Mouse (Mus musculus) kidney, adult 2 months (tissue): ENCODE measurements at regions not wholly inside any gene's neighbourhood (a gene's known extent, or its start where the extent isn't known, plus 50 kb on each side); places are given as distances from the start of the nearest gene placed in this dataset.

Source experiments
- DNase-seq: peaks from one replicate; pipeline ENCODE4 v3.0.0; 2021
- H3K27ac ChIP-seq: fragments of 200-500 bp; 2 replicates; pipeline ENCODE4 v1.5.1; 2012; ENCODE audit warnings: low read depth, low read length, control low read depth, inconsistent platforms; ENCODE audit not compliant: insufficient read depth
- H3K27me3 ChIP-seq: fragments of 200-500 bp; replicated peaks from 2 replicates; pipeline ENCODE4 v1.6.1; 2012; ENCODE audit warnings: mild to moderate bottlenecking, moderate library complexity, low read length, inconsistent platforms; ENCODE audit not compliant: control insufficient read depth, insufficient read depth
- H3K36me3 ChIP-seq: fragments of 200-500 bp; 2 replicates; pipeline ENCODE4 v1.6.1; 2012; ENCODE audit warnings: mild to moderate bottlenecking, moderate library complexity, low read length, inconsistent platforms; ENCODE audit not compliant: control insufficient read depth, insufficient read depth
- H3K4me1 ChIP-seq: fragments of 200-500 bp; 2 replicates; pipeline ENCODE4 v1.6.1; 2011; ENCODE audit warnings: low read length; ENCODE audit not compliant: control insufficient read depth, insufficient read depth
- H3K4me3 ChIP-seq: fragments of 200-500 bp; 2 replicates; pipeline ENCODE4 v1.5.1; 2011; ENCODE audit warnings: mild to moderate bottlenecking, low read depth, low read length, control low read depth; ENCODE audit not compliant: insufficient read depth
- CTCF ChIP-seq: fragments of 200-500 bp; conservative IDR thresholded peaks from 2 replicates; pipeline ENCODE4 v1.5.1; 2011; ENCODE audit warnings: low read depth, mild to moderate bottlenecking, control low read depth, low read length, moderate library complexity, mixed read lengths; ENCODE audit not compliant: insufficient read depth, insufficient read length
- POLR2A ChIP-seq: fragments of 200-500 bp; IDR thresholded peaks from one replicate; pipeline ENCODE4 v1.6.1; 2011; ENCODE audit warnings: low read depth, low read length, control low read depth
- WGBS: fragments of 180-500 bp; shearing (Covaris S2); methylation state at CpG from one replicate; pipeline ENCODE4 v1.1.7; 2018; 5-methylcytosine and 5-hydroxymethylcytosine counted together

DNA sequence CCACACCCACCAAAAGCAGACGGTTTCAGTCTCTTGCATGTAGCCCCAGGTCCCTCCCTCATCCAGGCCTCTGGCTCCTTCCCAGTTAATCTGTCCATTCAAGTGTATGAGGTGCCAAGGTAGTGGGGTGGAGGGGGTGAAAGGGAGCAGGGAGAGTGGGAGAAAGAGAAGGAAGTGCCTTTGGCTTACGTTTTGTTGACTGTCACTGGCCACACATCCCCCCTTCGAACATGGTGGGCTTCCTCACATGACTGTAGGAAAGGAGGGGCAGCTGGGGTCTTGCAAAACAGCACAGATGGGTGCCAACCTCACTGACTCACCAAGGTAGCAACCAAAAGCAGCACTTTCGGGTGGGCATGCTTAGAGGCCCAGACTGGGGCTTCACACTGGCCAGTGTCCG, 68.9 kb downstream of the Uncx start:
- 69% methylated on average over 5 of the region's 5 CpGs for WGBS
- H3K36me3 ChIP-seq: no peaks in the 10 kb centered on the region
- H3K4me3 ChIP-seq: no peak overlapping the region
- no peak for DNase-seq
- no peaks in the 10 kb centered on the region for H3K27me3 ChIP-seq
- H3K27ac ChIP-seq: no peak overlapping the region
- H3K4me1 ChIP-seq: no peaks in the 10 kb centered on the region
- no peak for TF ChIP-seq CTCF
- TF ChIP-seq POLR2A: no peak

- Histone ChIP-seq H3K27me3 (no peaks in the 10 kb centered on the region), H3K4me3 (no peak overlapping the region), H3K36me3 (no peaks in the 10 kb centered on the region), H3K4me1 (no peaks in the 10 kb centered on the region), H3K27ac (no peak overlapping the region)
- TF ChIP-seq POLR2A: no peak
- WGBS: 74% methylated on average over 6 of the region's 6 CpGs
- no peak for DNase-seq
These were observed 69.4 kb downstream of the Uncx start for GRCm38 (mm10) chr5:139612676-139613075.

DNA sequence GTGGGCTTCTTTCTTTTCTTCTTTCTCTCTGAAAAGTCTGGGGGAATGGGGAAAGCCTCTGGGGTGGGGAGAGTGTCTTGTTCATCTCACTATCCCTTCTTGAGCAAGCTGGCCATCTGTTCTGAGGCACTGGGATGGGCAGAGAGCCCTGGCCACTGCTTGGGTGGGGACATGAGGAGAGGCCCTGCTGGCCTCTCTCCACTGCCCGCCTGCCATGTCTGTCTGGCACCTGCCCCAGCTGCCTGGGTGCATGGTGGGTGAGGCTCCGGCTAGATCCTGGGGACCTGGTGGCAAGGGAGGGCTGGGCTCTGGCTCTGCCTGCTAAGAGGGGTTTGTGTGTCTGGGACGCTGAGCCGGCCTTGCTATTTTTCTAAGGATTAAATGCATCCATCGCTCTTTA, 70.3 kb downstream of the Uncx start:
- Histone ChIP-seq H3K27me3 (no peaks in the 10 kb centered on the region), H3K4me3 (no peak overlapping the region), H3K27ac (no peak overlapping the region), H3K4me1 (no peaks in the 10 kb centered on the region), H3K36me3 (no peaks in the 10 kb centered on the region)
- DNase-seq: no peak
- TF ChIP-seq POLR2A: no peak
- TF ChIP-seq CTCF: no peak
- 85% methylated on average over 5 of the region's 5 CpGs for WGBS

GRCm38 (mm10) chr5:139619301-139620161, 76.2 kb downstream of the Uncx start:
- no peak overlapping the region for H3K27ac ChIP-seq
- DNase-seq: no peak

GRCm38 (mm10) chr5:139625871-139626460, 82.7 kb downstream of the Uncx start:
- H3K36me3 ChIP-seq: no peaks in the 10 kb centered on the region
- WGBS: 56% methylated on average over 22 of the region's 22 CpGs
- DNase-seq: no peak
- no peak overlapping the region for H3K4me3 ChIP-seq
- no peaks in the 10 kb centered on the region for H3K27me3 ChIP-seq
- TF ChIP-seq CTCF: no peak
- no peak for TF ChIP-seq POLR2A
- H3K27ac ChIP-seq: no peak overlapping the region
- no peaks in the 10 kb centered on the region for H3K4me1 ChIP-seq

More at GRCm38 (mm10) chr5:139619301-139620161, 76.2 kb downstream of the Uncx start:
- Histone ChIP-seq H3K4me3 (no peak overlapping the region), H3K36me3 (no peaks in the 10 kb centered on the region), H3K27me3 (no peaks in the 10 kb centered on the region), H3K4me1 (no peaks in the 10 kb centered on the region)
- TF ChIP-seq POLR2A (no peak), CTCF (no peak)
- WGBS: 32% methylated on average over 36 of the region's 36 CpGs

GRCm38 (mm10) chr5:139627552-139627951, 84.3 kb downstream of the Uncx start:
- Histone ChIP-seq H3K27ac (no peak overlapping the region), H3K4me1 (no peaks in the 10 kb centered on the region), H3K36me3 (no peaks in the 10 kb centered on the region), H3K4me3 (no peak overlapping the region), H3K27me3 (no peaks in the 10 kb centered on the region)
- 53% methylated on average over 1 of the region's 1 CpGs for WGBS
- TF ChIP-seq CTCF (no peak), POLR2A (no peak)
- DNase-seq: peak; percentile 71

GRCm38 (mm10) chr5:139637028-139637427, 93.7 kb downstream of the Uncx start:
- Histone ChIP-seq H3K36me3 (no peaks in the 10 kb centered on the region), H3K4me1 (no peaks in the 10 kb centered on the region), H3K4me3 (no peak overlapping the region), H3K27ac (no peak overlapping the region), H3K27me3 (no peaks in the 10 kb centered on the region)
- no peak for TF ChIP-seq CTCF
- TF ChIP-seq POLR2A: no peak
- no peak for DNase-seq
- 90% methylated on average over 2 of the region's 2 CpGs for WGBS
